Mouse (Mus musculus) 3T3-L1 (cell line): Measurements from ENCODE around the gene Bag5.
"Not testable (repeated sequence)": the region's sequence is repeated elsewhere in the genome, so short reads cannot be mapped to it uniquely, and the experiment has no call there.

ENCODE experiments used
- DNase-seq: peaks from one replicate; pipeline ENCODE4 v3.0.0-alpha.2; 2015; ENCODE audit warnings: low read depth, low spot score

Gene Bag5

GRCm38 (mm10) chr12:111675797-111676580, 37.1 kb downstream of the Bag5 start:
- no peak for DNase-seq

GRCm38 (mm10) chr12:111674850-111675486, 38.1 kb downstream of the Bag5 start:
- no peak for DNase-seq

DNA sequence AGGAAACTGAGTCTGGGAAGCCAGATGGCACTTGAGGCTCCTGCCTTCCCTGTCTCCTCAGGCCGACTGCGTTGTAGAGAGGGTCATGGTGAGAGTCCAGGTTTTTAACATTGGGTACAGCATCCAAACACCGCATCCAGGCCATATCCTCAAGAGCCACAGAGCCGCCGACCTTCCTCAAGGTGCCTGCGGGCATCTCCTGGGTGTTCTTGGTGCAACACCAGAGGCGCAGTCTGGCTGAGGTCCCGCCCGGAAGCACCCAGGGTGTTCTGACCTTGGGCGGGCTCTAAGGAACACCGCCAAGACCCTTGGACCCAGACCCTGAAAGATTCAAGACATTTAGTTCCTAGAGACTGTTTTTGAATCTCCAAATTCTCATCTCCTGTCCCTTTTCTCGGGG, 40.5 kb downstream of the Bag5 start:
- DNase-seq = no peak

DNA sequence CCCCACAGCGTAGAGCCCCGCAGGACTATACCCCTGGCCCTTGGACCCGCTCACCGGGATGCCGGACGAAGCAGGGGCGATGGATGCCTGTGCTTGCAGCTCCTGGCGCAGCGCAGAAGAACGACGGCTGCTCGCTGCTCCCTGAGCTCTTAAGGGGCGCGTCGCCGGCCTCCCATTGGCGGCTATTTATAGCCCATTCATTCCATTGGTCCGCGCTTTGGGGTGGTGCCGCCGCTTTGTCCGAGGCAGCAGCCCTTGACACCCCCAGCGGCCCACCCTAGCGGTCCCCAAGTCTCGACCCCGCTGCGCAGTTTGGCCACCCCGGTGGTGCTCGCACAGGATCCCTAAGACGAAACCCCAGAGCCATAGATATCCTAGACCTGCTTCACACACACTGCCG, 40.9 kb downstream of the Bag5 start, which contains the start of gene Ckb:
TSS of gene Ckb (minus strand) at position 163 of the 400 bp plus-strand sequence.
- DNase-seq = no peak

DNA sequence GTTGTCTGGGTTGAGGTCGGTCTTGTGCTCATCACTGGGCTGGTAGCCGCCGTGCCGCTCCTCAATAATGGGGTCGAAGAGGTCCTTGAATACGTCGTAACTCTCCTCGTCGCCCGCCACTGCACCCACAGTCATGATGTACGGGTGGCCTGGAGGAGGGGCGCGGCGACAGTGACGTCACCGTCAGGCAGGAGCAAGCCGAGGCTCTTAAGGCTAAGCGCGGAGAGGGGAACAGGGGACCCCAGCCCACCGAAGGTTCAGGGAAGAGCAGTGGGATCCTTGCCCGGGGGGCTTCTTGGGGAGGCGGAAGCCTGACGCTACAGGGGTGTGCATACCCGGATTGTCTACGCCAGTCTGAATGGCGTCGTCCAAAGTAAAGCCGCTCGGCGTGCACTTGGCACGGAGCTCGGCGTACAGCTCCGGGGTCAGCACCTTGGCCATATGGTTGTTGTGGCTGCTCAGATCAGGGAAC, 41.6 kb downstream of the Bag5 start:
- DNase-seq = no peak

DNA sequence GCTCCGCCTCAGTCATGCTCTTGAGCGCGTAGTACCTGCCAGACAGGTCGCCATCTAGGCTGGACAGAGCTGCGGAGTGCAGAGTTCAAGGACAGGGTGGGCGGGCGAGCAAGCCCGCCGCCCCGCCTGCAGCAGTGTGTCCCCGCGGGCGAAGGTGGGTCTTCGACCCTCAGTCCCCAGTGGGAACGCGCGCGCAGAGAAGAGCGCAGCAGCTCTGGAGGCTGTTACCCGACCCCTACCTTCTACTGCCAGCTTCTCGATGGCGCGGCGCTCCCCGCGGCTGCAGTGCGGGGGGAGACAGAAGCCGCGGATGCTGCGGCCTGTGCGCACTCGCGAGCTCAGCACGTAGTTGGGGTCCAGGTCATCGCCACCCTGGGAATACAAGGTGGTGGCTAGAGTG, 42.1 kb downstream of the Bag5 start:
- no peak for DNase-seq

DNA sequence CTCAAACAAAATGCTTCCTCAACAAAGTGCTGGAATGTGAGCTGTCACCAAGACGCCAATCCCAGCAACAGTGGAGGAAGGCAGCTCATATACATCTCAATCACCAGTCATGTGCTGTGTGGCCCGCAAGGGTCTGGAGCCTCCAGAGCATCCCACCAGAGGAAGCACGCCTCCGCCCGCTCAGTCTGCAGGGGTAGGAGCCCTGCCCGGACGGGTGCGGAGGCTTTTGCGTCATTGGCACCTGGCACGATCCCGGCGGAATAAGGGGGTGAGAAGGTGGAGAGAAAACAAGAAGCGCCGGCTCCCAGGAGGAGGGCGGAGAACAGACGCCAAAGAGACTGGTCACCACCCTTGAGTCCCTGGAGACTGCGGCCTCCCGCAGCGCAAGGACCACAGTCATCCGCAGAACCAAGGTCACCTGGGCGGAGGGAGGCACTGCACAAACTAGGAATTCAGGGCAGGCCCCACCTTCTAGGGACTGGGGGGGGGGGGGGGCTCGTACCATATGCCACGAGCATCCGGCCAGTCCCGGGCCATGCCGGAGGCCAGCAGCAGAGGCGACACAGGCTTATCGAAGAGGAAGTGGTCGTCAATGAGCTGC, 42.6 kb downstream of the Bag5 start:
- DNase-seq = no peak

GRCm38 (mm10) chr12:111669961-111670360, 43.1 kb downstream of the Bag5 start:
- no peak for DNase-seq

GRCm38 (mm10) chr12:111669000-111669788, 43.9 kb downstream of the Bag5 start:
- peak; percentile 73 for DNase-seq

- DNase-seq = peak; percentile 97
These were observed 44.6 kb downstream of the Bag5 start for GRCm38 (mm10) chr12:111668457-111668912.

GRCm38 (mm10) chr12:111667421-111667820, 45.6 kb downstream of the Bag5 start:
- DNase-seq = no peak

- DNase-seq = no peak
These were observed 46.7 kb downstream of the Bag5 start for GRCm38 (mm10) chr12:111666380-111666779.

GRCm38 (mm10) chr12:111665041-111665880, 47.8 kb downstream of the Bag5 start:
- DNase-seq = peak; percentile 79

- peak; percentile 40 for DNase-seq
These were observed 48.9 kb downstream of the Bag5 start for GRCm38 (mm10) chr12:111664144-111664634.

DNA sequence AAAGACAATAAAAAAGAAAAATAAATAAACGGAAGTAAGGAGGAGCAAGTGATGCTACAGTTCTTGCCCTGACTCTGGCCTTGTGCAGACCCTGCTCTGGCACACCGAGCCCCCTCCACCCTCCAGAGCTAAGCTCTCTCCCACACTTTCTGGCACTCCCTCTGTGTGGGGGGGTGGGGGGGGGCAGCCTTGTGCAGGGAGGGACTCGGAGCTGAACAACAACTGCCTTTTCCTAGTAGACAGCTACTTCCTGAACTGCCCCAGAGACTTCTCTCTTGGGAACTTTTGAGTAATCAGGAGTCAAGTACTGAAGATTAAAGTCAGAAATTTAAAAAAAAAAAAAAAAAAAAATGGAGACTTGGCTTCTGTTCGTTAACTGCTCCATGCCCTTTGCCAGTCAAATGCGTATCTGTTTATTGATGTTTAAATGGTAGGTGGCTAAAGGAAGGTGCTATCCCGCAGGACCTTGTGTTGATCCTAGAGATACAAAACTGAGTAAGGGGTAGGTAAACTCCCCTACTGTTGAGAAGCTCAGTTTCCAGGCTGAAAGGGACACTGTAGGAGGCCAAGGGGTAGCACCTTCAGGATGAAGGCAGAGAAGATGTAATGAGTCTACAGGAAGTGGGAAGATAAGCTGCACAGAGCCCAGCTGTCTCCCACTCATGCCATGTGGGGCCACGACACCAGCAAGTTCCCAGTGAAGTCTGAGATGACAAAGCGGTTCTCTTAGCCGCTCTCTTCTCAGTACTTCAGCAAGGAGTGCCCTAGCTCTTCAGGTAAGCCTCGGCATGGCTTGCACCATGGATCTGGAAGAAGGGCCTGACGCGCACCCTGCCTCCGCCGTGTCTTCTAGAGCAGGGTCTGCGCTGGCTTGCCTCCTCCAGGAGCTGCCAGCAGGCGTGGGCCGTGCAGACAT, 49.6 kb downstream of the Bag5 start:
- DNase-seq = no peak

DNA sequence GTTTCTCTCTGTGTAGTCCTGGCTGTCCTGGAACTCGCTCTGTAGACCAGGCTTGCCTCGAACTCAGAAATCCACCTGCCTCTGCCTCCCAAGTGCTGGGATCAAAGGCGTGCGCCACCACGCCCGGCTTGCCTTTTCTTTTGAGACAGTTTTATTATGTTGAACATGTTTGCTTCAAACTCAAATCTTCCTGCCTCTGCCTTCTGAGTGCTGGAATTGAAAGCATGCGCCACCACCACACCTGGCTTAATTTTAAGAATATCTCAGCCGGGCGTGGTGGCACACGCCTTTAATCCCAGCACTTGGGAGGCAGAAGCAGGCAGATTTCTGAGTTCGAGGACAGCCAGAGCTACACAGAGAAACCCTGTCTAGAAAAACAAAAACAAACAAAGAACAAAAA, 51.5 kb downstream of the Bag5 start:
- not testable (repeated sequence) for DNase-seq

GRCm38 (mm10) chr12:111660628-111661027, 52.4 kb downstream of the Bag5 start:
- no peak for DNase-seq
